Mouse (Mus musculus): ENCODE data around the gene Vps26a.

Vps26a gene

GRCm38 (mm10) chr10:62486618-62487415 lies at the start of gene Vps26a:
Gene Vps26a (minus strand): TSS chr10:62486805.
- DNase-seq (ENCODE audit: low read depth), result peak; percentile 99

GRCm38 (mm10) chr10:62534509-62534908 lies 47.9 kb upstream of the Vps26a start:
- no peak for DNase-seq (ENCODE audit: low read depth)

GRCm38 (mm10) chr10:62532832-62533231 lies 46.2 kb upstream of the Vps26a start:
- peak; percentile 36 for DNase-seq (ENCODE audit: low read depth)

- no peak for DNase-seq (ENCODE audit: low read depth)
Measured at GRCm38 (mm10) chr10:62530183-62530582, 43.6 kb upstream of the Vps26a start.

GRCm38 (mm10) chr10:62527351-62527750 lies 40.7 kb upstream of the Vps26a start, which contains the start of gene Srgn:
Gene Srgn (minus strand): TSS chr10:62527451.
- no peak for DNase-seq (ENCODE audit: low read depth)

GRCm38 (mm10) chr10:62522346-62522950 lies 35.8 kb upstream of the Vps26a start:
- no peak for DNase-seq (ENCODE audit: low read depth)

GRCm38 (mm10) chr10:62521763-62522162 lies 35.2 kb upstream of the Vps26a start:
- no peak for DNase-seq (ENCODE audit: low read depth)

- DNase-seq (ENCODE audit: low read depth), result no peak
Measured at GRCm38 (mm10) chr10:62520911-62521310, 34.3 kb upstream of the Vps26a start.

- DNase-seq (ENCODE audit: low read depth), result no peak
Measured at GRCm38 (mm10) chr10:62517511-62517910, 30.9 kb upstream of the Vps26a start.

GRCm38 (mm10) chr10:62512855-62513254 lies 26.2 kb upstream of the Vps26a start:
- no peak for DNase-seq (ENCODE audit: low read depth)

GRCm38 (mm10) chr10:62511528-62511927 lies 24.9 kb upstream of the Vps26a start:
- no peak for DNase-seq (ENCODE audit: low read depth)

GRCm38 (mm10) chr10:62509032-62509656 lies 22.5 kb upstream of the Vps26a start:
- peak; percentile 88 for DNase-seq (ENCODE audit: low read depth)

- DNase-seq (ENCODE audit: low read depth), result peak; percentile 70
Measured at GRCm38 (mm10) chr10:62508459-62508858, 21.9 kb upstream of the Vps26a start.

- peak; percentile 97 for DNase-seq (ENCODE audit: low read depth)
Measured at GRCm38 (mm10) chr10:62507591-62508308, 21.1 kb upstream of the Vps26a start.

- peak; percentile 80 for DNase-seq (ENCODE audit: low read depth)
Measured at GRCm38 (mm10) chr10:62507071-62507470, 20.5 kb upstream of the Vps26a start.

- peak; percentile 93 for DNase-seq (ENCODE audit: low read depth)
Measured at GRCm38 (mm10) chr10:62506019-62506556, 19.5 kb upstream of the Vps26a start.

GRCm38 (mm10) chr10:62505224-62505983 lies 18.8 kb upstream of the Vps26a start:
- DNase-seq (ENCODE audit: low read depth), result peak; percentile 84

GRCm38 (mm10) chr10:62503836-62504628 lies 17.4 kb upstream of the Vps26a start:
- peak; percentile 70 for DNase-seq (ENCODE audit: low read depth)

- DNase-seq (ENCODE audit: low read depth), result peak; percentile 82
Measured at GRCm38 (mm10) chr10:62503353-62503752, 16.7 kb upstream of the Vps26a start.

GRCm38 (mm10) chr10:62501951-62502350 lies 15.3 kb upstream of the Vps26a start:
- peak; percentile 55 for DNase-seq (ENCODE audit: low read depth)
